Mouse (Mus musculus): ENCODE measurements around the gene Hyal1. TPM values are rescaled to one million over a fixed set of nuclear protein-coding genes. Genes with fewer than 3 reads are reported as not detected.

Gene Hyal1
- total and polyA plus RNA-seq, 3 experiments: 2.2 to 7.3 (median 2.3) TPM

DNA sequence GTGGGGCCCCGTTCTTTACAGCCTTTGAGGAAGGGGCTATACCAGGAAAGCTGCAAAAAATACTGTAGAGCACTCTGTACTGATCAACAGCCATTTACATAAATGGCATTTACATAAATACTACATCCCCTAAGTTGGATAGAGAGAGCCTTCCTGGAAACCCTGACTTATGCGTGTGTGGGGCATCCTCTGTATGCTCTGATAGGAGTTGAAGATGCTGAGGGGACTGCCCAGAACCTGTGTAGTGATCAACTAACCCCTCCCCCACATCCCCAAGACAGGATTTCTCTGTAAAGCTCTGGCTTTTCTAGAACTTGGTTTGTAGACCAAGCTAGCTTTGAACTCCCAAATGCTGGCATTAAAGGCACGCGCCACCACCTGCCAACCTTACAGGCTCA is 32.7 kb downstream of the Hyal1 start:
- ATAC-seq (ENCODE audit: extremely low read depth, insufficient number of reproducible peaks, low FRiP score, poor library complexity, severe bottlenecking): no peak
- H3K4me3 ChIP-seq (ENCODE audit: low read depth, low read length): no peak overlapping the region
- peaks cover 43% of the 10 kb centered on the region for H3K27me3 ChIP-seq (ENCODE audit: insufficient read depth, low read length)
- peaks cover 66% of the 10 kb centered on the region for H3K4me1 ChIP-seq (ENCODE audit: insufficient read depth, low read depth, low read length)
- no peaks in the 10 kb centered on the region for H3K9me3 ChIP-seq (replicated peaks)
- DNase-seq (ENCODE audit: low spot score): no peak
- TF ChIP-seq TAL1 (conservative IDR thresholded peaks at IDR 0.05; ENCODE audit: low read depth, low read length) (no peak), GATA2 (IDR thresholded peaks at IDR 0.05; ENCODE audit: borderline replicate concordance, low read depth, low read length) (no peak), POLR2AphosphoS5 (IDR thresholded peaks at IDR 0.05; ENCODE audit: insufficient replicate concordance, low read depth, low read length) (no peak), CTCF (IDR thresholded peaks at IDR 0.05; ENCODE audit: low read depth, low read length) (no peak), GATA1 (IDR thresholded peaks at IDR 0.05; ENCODE audit: borderline replicate concordance, low read length) (no peak)
- peaks cover 9% of the 10 kb centered on the region for H3K36me3 ChIP-seq (replicated peaks)

DNA sequence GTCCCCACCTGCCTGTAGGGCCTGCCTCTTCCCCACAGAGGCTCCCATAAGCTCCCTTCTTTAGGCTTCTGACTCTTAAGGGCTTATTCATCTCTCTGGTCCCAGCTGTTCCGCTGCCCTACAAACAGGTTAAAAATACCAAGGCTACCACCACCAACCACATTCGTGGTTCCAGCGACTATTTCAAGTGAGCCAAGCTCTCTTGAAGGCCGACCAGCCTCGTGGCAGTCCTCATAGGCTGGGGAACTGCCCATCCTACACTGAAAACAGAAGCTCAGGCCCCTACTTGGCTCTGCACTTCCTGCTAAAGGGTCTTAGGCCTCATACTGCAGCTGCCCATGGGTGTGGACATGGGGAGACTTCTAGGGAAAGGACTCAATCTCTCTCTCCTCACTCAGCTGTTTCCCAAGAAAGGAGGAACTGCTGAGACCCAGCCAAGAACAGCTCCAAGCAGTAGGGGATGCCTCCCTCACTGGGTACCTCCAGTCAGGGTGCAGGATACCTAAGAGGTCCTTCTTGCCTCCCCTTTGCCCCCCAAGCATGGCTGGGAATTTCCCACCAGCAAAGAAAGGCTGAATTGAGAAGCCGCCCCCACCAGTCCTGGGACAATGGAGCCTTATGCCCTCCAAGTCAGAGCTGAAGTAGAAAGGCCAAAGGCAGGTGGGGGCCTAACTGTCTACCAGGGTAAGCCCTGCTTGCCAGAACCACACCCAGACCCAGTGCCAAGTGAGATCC is 34.9 kb downstream of the Hyal1 start:
- no peak for ATAC-seq (ENCODE audit: extremely low read depth, insufficient number of reproducible peaks, low FRiP score, poor library complexity, severe bottlenecking)
- peaks cover 31% of the 10 kb centered on the region for H3K36me3 ChIP-seq (replicated peaks)
- H3K27me3 ChIP-seq (ENCODE audit: insufficient read depth, low read length): peaks cover 23% of the 10 kb centered on the region
- no peak for TF ChIP-seq GATA1 (IDR thresholded peaks at IDR 0.05; ENCODE audit: borderline replicate concordance, low read length)
- no peak for TF ChIP-seq GATA2 (IDR thresholded peaks at IDR 0.05; ENCODE audit: borderline replicate concordance, low read depth, low read length)
- TF ChIP-seq POLR2AphosphoS5 (IDR thresholded peaks at IDR 0.05; ENCODE audit: insufficient replicate concordance, low read depth, low read length): no peak
- TF ChIP-seq CTCF (IDR thresholded peaks at IDR 0.05; ENCODE audit: low read depth, low read length): no peak
- TF ChIP-seq TAL1 (conservative IDR thresholded peaks at IDR 0.05; ENCODE audit: low read depth, low read length): no peak
- H3K4me3 ChIP-seq (ENCODE audit: low read depth, low read length): peak overlapping the region; percentile 68; the same call in 1 of the 2 replicates
- no peak for DNase-seq (ENCODE audit: low spot score)
- H3K9me3 ChIP-seq (replicated peaks): no peaks in the 10 kb centered on the region
- H3K4me1 ChIP-seq (ENCODE audit: insufficient read depth, low read depth, low read length): peaks cover 51% of the 10 kb centered on the region

DNA sequence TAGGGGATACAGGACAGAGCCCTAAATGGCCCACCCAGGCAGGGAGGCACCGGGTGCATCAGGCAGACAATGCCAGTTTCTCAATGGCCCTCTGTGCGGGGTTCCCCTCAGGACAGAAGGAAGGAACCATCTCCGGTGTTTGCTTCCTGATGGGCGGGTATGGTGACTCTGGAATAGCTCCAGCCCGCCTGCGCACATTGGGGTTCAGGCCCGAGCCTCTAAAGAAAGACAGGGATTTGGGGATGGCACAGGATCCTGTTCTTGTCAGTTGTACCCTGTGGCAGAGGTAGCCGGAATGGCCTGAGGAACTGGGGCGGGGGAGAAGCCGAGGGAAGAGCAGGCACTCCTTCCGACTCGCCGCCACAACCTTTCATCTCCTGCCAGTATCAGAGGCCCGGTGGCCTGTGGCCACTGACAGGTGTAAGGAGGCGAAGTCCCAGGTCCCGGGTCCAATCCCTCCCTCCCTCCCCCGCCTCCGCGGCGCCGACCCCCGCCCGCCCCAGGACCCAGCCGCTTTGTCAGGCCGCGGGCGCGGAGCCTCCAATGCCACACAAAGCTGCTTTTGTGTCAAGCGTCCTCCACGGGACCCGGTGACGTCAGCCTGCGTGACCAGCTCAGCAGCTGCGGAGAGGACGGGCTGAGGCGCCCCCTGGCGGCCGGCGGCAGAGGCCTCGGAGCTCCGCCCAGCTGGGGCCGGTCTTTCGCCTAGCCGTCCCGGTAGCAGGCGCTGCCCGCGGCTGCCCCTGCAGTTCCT is 35.6 kb downstream of the Hyal1 start:
- Histone ChIP-seq H3K27me3 (ENCODE audit: insufficient read depth, low read length) (peaks cover 17% of the 10 kb centered on the region), H3K4me1 (ENCODE audit: insufficient read depth, low read depth, low read length) (peaks cover 44% of the 10 kb centered on the region), H3K36me3 (replicated peaks) (peaks cover 37% of the 10 kb centered on the region), H3K4me3 (ENCODE audit: low read depth, low read length) (peak overlapping the region; percentile 68), H3K9me3 (replicated peaks) (no peaks in the 10 kb centered on the region)
- ATAC-seq (ENCODE audit: extremely low read depth, insufficient number of reproducible peaks, low FRiP score, poor library complexity, severe bottlenecking) (peak; percentile 82), DNase-seq (ENCODE audit: low spot score) (peak; percentile 99)
- no peak for TF ChIP-seq POLR2AphosphoS5 (IDR thresholded peaks at IDR 0.05; ENCODE audit: insufficient replicate concordance, low read depth, low read length)
- TF ChIP-seq TAL1 (conservative IDR thresholded peaks at IDR 0.05; ENCODE audit: low read depth, low read length): no peak
- TF ChIP-seq CTCF (IDR thresholded peaks at IDR 0.05; ENCODE audit: low read depth, low read length): peak; percentile 90

DNA sequence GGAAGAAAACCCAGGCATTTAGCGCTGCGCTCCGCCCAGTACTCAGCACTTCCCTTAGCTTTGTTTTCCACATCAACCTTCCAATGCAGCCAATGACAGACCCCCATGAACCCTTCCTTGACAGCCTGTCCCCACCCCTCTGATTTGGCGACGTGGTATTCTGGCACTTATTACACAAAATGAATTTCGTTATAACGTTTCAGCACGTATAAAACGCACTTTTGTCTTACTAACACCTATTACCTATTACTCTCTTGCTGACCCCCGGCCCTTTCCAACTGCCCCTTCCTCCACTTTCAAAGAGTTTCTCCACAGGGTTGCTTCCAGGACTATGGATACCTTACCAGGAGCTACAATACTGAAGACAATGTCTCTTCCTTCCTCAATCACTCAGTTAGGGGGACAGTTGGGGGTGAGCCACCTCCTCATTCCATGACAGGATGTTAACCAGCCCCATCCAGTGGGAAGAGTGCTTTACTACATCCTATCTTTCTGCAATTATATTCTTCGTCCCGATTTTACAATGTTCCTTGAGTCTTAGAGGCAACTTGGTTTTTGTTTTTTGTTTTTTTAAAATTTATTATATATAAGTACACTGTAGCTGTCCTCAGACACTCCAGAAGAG is 36.3 kb downstream of the Hyal1 start:
- ATAC-seq (ENCODE audit: extremely low read depth, insufficient number of reproducible peaks, low FRiP score, poor library complexity, severe bottlenecking): no peak
- H3K4me3 ChIP-seq (ENCODE audit: low read depth, low read length): peak overlapping the region; percentile 68
- TF ChIP-seq GATA1 (IDR thresholded peaks at IDR 0.05; ENCODE audit: borderline replicate concordance, low read length): no peak

DNA sequence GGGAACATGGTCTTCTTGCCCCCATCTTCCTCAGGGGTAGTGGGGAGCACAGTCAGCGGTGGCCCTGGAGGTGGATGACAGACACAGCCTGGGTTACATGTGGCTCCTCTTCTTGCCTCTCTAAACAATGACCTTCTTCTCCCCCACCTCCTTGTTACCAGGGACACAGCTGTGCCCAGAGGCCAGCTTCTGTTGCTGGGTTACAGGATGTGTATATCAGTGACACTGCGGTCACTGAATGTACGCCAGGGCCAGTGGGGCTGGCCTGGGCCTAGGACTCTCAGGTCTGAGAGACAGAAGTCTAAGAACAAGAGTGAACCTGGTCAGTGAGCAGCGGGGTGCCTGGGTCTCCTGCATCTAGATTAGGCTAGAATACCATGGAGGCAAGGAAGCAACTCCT is 38.3 kb downstream of the Hyal1 start:
- Histone ChIP-seq H3K9me3 (replicated peaks) (no peaks in the 10 kb centered on the region), H3K27me3 (ENCODE audit: insufficient read depth, low read length) (peaks cover 2% of the 10 kb centered on the region; the same call in 1 of the 2 replicates), H3K4me3 (ENCODE audit: low read depth, low read length) (no peak overlapping the region), H3K4me1 (ENCODE audit: insufficient read depth, low read depth, low read length) (peaks cover 36% of the 10 kb centered on the region), H3K36me3 (replicated peaks) (peaks cover 62% of the 10 kb centered on the region)
- TF ChIP-seq GATA2 (IDR thresholded peaks at IDR 0.05; ENCODE audit: borderline replicate concordance, low read depth, low read length) (no peak), TAL1 (conservative IDR thresholded peaks at IDR 0.05; ENCODE audit: low read depth, low read length) (no peak), CTCF (IDR thresholded peaks at IDR 0.05; ENCODE audit: low read depth, low read length) (no peak), GATA1 (IDR thresholded peaks at IDR 0.05; ENCODE audit: borderline replicate concordance, low read length) (no peak)
- DNase-seq (ENCODE audit: low spot score): no peak
- no peak for ATAC-seq (ENCODE audit: extremely low read depth, insufficient number of reproducible peaks, low FRiP score, poor library complexity, severe bottlenecking)

More for the DNA sequence above, 36.3 kb downstream of the Hyal1 start:
- Histone ChIP-seq H3K36me3 (replicated peaks) (peaks cover 42% of the 10 kb centered on the region), H3K27me3 (ENCODE audit: insufficient read depth, low read length) (peaks cover 13% of the 10 kb centered on the region), H3K4me1 (ENCODE audit: insufficient read depth, low read depth, low read length) (peaks cover 37% of the 10 kb centered on the region), H3K9me3 (replicated peaks) (no peaks in the 10 kb centered on the region)
- DNase-seq (ENCODE audit: low spot score): no peak

DNA sequence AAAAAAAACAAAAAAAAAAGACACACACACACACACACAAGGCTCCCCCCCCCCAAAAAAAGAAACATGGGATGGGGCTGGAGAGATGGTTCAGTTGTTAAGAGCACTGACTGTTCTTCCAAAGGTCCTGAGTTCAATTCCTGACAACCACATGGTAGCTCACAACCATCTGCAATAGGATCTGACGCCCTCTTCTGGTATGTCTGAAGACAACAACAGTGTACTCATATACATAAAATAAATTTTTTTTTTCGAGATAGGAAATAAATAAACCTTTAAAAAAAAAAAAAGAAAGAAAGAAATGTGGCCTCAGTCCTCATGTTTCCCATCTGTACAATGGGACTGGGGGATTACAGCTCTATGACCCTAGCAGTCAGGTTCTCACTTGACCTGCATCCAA is 40.7 kb downstream of the Hyal1 start:
- Histone ChIP-seq H3K27me3 (ENCODE audit: insufficient read depth, low read length) (no peaks in the 10 kb centered on the region), H3K4me3 (ENCODE audit: low read depth, low read length) (no peak overlapping the region), H3K9me3 (replicated peaks) (no peaks in the 10 kb centered on the region), H3K36me3 (replicated peaks) (peaks cover 81% of the 10 kb centered on the region), H3K4me1 (ENCODE audit: insufficient read depth, low read depth, low read length) (peaks cover 22% of the 10 kb centered on the region)
- TF ChIP-seq CTCF (IDR thresholded peaks at IDR 0.05; ENCODE audit: low read depth, low read length): no peak
- TF ChIP-seq TAL1 (conservative IDR thresholded peaks at IDR 0.05; ENCODE audit: low read depth, low read length): no peak
- no peak for TF ChIP-seq POLR2AphosphoS5 (IDR thresholded peaks at IDR 0.05; ENCODE audit: insufficient replicate concordance, low read depth, low read length)
- TF ChIP-seq GATA1 (IDR thresholded peaks at IDR 0.05; ENCODE audit: borderline replicate concordance, low read length): no peak
- no peak for TF ChIP-seq GATA2 (IDR thresholded peaks at IDR 0.05; ENCODE audit: borderline replicate concordance, low read depth, low read length)
- no peak for DNase-seq (ENCODE audit: low spot score)
- ATAC-seq (ENCODE audit: extremely low read depth, insufficient number of reproducible peaks, low FRiP score, poor library complexity, severe bottlenecking): no peak

Data from G1E (cell line).